In the genomic region with DNA sequence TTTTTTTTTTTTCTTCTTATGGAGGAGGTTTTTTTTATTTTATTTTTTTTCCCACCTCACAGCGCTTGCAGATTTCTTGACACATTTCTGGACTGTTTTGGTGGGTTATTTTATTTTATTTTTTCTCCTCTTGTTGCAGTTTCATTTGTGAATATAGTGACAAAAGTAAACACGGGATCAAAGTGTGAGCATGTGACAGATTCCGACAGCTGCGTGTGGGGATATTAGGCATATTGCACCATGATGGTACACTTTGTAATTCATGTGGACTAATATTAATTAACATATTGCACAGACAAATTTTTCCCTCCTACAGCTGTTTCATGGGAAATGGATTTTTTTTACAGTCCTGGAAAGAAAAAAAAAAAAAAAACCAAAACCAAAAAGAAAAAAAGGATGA, we compare ENCODE assay signal across 27 mouse cellular contexts.
A peak's percentile ranks its signal among the peaks of the same experiment; 100 is the strongest.
DNase-seq lines count a peak whose midpoint lies in the region; ATAC-seq and TF ChIP-seq lines count a peak whose summit lies in the region.
"Had no signal": no experiment of that assay in that cellular context is flagged by ENCODE, and none has a peak within 500 bp of the region (broad histone marks: within the 10 kb centered on the region; RNA-seq: fewer than 3 reads in every experiment).

No protein-coding gene starts in this region.

- DNase-seq in gastrocnemius, adult 2 months: no peak
- no peak for DNase-seq in gastrocnemius, postnatal 25 days
- DNase-seq in lung, postnatal 36 days: no peak
- DNase-seq in brain, embryonic 18.5 days (ENCODE audit: low read depth, low spot score): peak; percentile 6
- DNase-seq in ovary, postnatal 14 days (ENCODE audit: low spot score): no peak
- DNase-seq in spleen, postnatal 36 days (ENCODE audit: low spot score in 2 of 2): no peak
- DNase-seq: adrenal gland, postnatal 14 days; cerebellum, adult 11 months; cerebellum, adult 9-11 months; gastrocnemius, postnatal 10 days; heart, adult 11 months; kidney, postnatal 25 days; lung, adult 2 months; right cerebral cortex, adult 18-20 months; right cerebral cortex, postnatal 4 days; thymus, postnatal 25 days had no signal

- no peak overlapping the region for H3K27ac ChIP-seq in gastrocnemius, adult 2 months
- H3K27ac ChIP-seq in lung, embryonic 15.5 days: no peak overlapping the region
- H3K27ac ChIP-seq: layer of hippocampus, adult 2 months; liver, embryonic 12.5 days; midbrain, embryonic 13.5 days; neural tube, embryonic 12.5 days; stomach, embryonic 15.5 days had no signal

- 79% methylated on average over 4 of the region's 4 CpGs for whole genome bisulfite sequencing in lung, embryonic 15.5 days

- no peak overlapping the region for H3K9ac ChIP-seq in lung, embryonic 15.5 days
- H3K9ac ChIP-seq: liver, embryonic 12.5 days; midbrain, embryonic 13.5 days; neural tube, embryonic 12.5 days; stomach, embryonic 15.5 days had no signal

- peak overlapping the region; percentile 6; the same call in 1 of the 2 replicates for H3K4me2 ChIP-seq in lung, embryonic 15.5 days
- H3K4me2 ChIP-seq in myocyte (ENCODE audit: low read depth): peak overlapping the region; percentile 14
- H3K4me2 ChIP-seq: heart, embryonic 11.5 days; liver, embryonic 12.5 days; midbrain, embryonic 13.5 days; neural tube, embryonic 12.5 days; stomach, embryonic 15.5 days had no signal

- no peaks in the 10 kb centered on the region for H3K79me2 ChIP-seq in myocyte (ENCODE audit: control insufficient read depth, insufficient read depth)

- TF ChIP-seq CTCF in gastrocnemius, adult 2 months (IDR thresholded peaks at IDR 0.05): no peak

- TF ChIP-seq POLR2A in myocyte (IDR thresholded peaks at IDR 0.05; ENCODE audit: insufficient read length, low read depth): no peak

- H3K27me3 ChIP-seq in lung, embryonic 15.5 days: no peaks in the 10 kb centered on the region
- no peaks in the 10 kb centered on the region for H3K27me3 ChIP-seq in myocyte (ENCODE audit: control insufficient read depth, insufficient read depth, insufficient read length)
- H3K27me3 ChIP-seq: liver, embryonic 12.5 days; megakaryocyte, embryonic 14.5 days; midbrain, embryonic 13.5 days; neural tube, embryonic 12.5 days; stomach, embryonic 15.5 days had no signal

- peak overlapping the region; percentile 41 for H3K4me3 ChIP-seq in gastrocnemius, adult 2 months
- no peak overlapping the region for H3K4me3 ChIP-seq in lung, embryonic 15.5 days
- H3K4me3 ChIP-seq in myocyte: no peak overlapping the region
- H3K4me3 ChIP-seq: layer of hippocampus, adult 2 months; liver, embryonic 12.5 days; megakaryocyte, embryonic 14.5 days; midbrain, embryonic 13.5 days; neural tube, embryonic 12.5 days; stomach, embryonic 15.5 days had no signal

- H3K4me1 ChIP-seq in lung, embryonic 15.5 days: no peaks in the 10 kb centered on the region
- H3K4me1 ChIP-seq: liver, embryonic 12.5 days; megakaryocyte, embryonic 14.5 days; midbrain, embryonic 13.5 days; neural tube, embryonic 12.5 days; stomach, embryonic 15.5 days had no signal

- no peak for ATAC-seq in lung, embryonic 15.5 days (ENCODE audit: borderline replicate concordance, extremely low read depth, low FRiP score, low TSS enrichment)
- ATAC-seq: hindbrain, embryonic 16.5 days; intestine, postnatal 0 days; liver, embryonic 12.5 days; midbrain, embryonic 13.5 days had no signal

- no peaks in the 10 kb centered on the region for H3K9me3 ChIP-seq in lung, embryonic 15.5 days
- H3K9me3 ChIP-seq: liver, embryonic 12.5 days; midbrain, embryonic 13.5 days; neural tube, embryonic 12.5 days; stomach, embryonic 15.5 days had no signal

- H3ac ChIP-seq in myocyte (ENCODE audit: control insufficient read depth, insufficient read length): no peak overlapping the region

- intact Hi-C loops in gastrocnemius, adult 2 months (cut with DNase I): no loop called here

- no peaks in the 10 kb centered on the region for H3K36me3 ChIP-seq in lung, embryonic 15.5 days
- no peaks in the 10 kb centered on the region for H3K36me3 ChIP-seq in myocyte (ENCODE audit: control insufficient read depth, insufficient read depth)
- H3K36me3 ChIP-seq: liver, embryonic 12.5 days; midbrain, embryonic 13.5 days; neural tube, embryonic 12.5 days; stomach, embryonic 15.5 days had no signal

TF ChIP-seq in myocyte, 11 proteins besides CTCF, POLR2A, EP300 and RAD21:
- TF ChIP-seq MYOD1 (IDR thresholded peaks at IDR 0.05; ENCODE audit: control insufficient read depth in 1 of 3, insufficient read length in 2 of 3, low read depth in 2 of 3) (peak in 2 of 3 experiments; percentile 14 to 58), POLR2AphosphoS2 (IDR thresholded peaks at IDR 0.05; ENCODE audit: insufficient read length, low read depth) (no peak)
